Mouse (Mus musculus): Measurements from ENCODE around the gene Slc7a7. TPM values are rescaled to one million over a fixed set of nuclear protein-coding genes. Genes with fewer than 3 reads are reported as not detected.

Slc7a7 gene
- total and polyA plus RNA-seq, 2 experiments = 2.3 to 4.1 TPM

GRCm38 (mm10) chr14:54372923-54373322 is 44.7 kb downstream of the Slc7a7 start:
- H3K36me3 ChIP-seq (ENCODE audit: control insufficient read depth, insufficient read depth, low read length) = peaks cover 24% of the 10 kb centered on the region
- no peaks in the 10 kb centered on the region for H3K27me3 ChIP-seq (ENCODE audit: control insufficient read depth, insufficient read depth, low read length)
- no peak overlapping the region for H3K27ac ChIP-seq (replicated peaks; ENCODE audit: insufficient read depth, low read depth, low read length)
- no peak overlapping the region for H3K4me3 ChIP-seq (ENCODE audit: insufficient read depth, low read depth, low read length)
- no peak overlapping the region for H3K9ac ChIP-seq (ENCODE audit: low read depth, low read length)
- 75% methylated on average over 9 of the region's 9 CpGs for WGBS
- DNase-seq (ENCODE audit: extremely low read depth, low read depth, low spot score) = no peak
- no peak for TF ChIP-seq CTCF (IDR thresholded peaks at IDR 0.05; ENCODE audit: low read depth, low read length)
- TF ChIP-seq POLR2A (IDR thresholded peaks at IDR 0.05; ENCODE audit: extremely low read depth, insufficient read depth, low read length) = no peak
- H3K4me1 ChIP-seq (ENCODE audit: control insufficient read depth, insufficient read depth, low read length) = no peaks in the 10 kb centered on the region
- H3K79me2 ChIP-seq (ENCODE audit: control insufficient read depth, insufficient read depth, low read length) = 0 out of 2 replicates have a peak, but pooled peaks cover 2% of the 10 kb centered on the region

DNA sequence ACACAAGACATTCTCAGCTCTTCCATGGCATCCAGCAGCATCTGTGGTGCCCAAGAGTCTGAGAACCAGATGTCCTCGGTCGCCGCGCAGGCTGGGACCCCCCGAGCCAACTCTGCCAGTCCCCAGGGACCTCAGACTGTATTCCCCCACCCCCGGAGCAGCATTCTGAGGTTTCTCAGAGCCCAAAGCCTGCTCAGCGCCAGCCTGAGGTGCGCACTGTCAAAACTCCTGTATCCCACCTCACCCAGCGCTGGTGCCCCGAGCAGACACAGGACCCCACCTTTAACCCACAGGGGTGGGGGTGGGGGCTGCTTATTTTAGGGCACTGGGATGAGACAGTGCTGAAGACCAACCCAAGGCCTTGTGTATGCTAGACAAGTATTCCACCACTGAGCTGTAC is 46.1 kb downstream of the Slc7a7 start:
- Histone ChIP-seq H3K79me2 (ENCODE audit: control insufficient read depth, insufficient read depth, low read length) (0 out of 2 replicates have a peak, but pooled peaks cover 2% of the 10 kb centered on the region), H3K4me3 (ENCODE audit: insufficient read depth, low read depth, low read length) (no peak overlapping the region), H3K4me1 (ENCODE audit: control insufficient read depth, insufficient read depth, low read length) (no peaks in the 10 kb centered on the region), H3K27ac (replicated peaks; ENCODE audit: insufficient read depth, low read depth, low read length) (no peak overlapping the region), H3K27me3 (ENCODE audit: control insufficient read depth, insufficient read depth, low read length) (no peaks in the 10 kb centered on the region), H3K9ac (ENCODE audit: low read depth, low read length) (no peak overlapping the region), H3K36me3 (ENCODE audit: control insufficient read depth, insufficient read depth, low read length) (peaks cover 34% of the 10 kb centered on the region)
- no peak for TF ChIP-seq CTCF (IDR thresholded peaks at IDR 0.05; ENCODE audit: low read depth, low read length)
- TF ChIP-seq POLR2A (IDR thresholded peaks at IDR 0.05; ENCODE audit: extremely low read depth, insufficient read depth, low read length) = no peak
- DNase-seq (ENCODE audit: extremely low read depth, low read depth, low spot score) = no peak
- 99% methylated on average over 10 of the region's 10 CpGs for WGBS

- no peak overlapping the region for H3K27ac ChIP-seq (replicated peaks; ENCODE audit: insufficient read depth, low read depth, low read length)
- TF ChIP-seq POLR2A (IDR thresholded peaks at IDR 0.05; ENCODE audit: extremely low read depth, insufficient read depth, low read length) (no peak), CTCF (IDR thresholded peaks at IDR 0.05; ENCODE audit: low read depth, low read length) (no peak)
- no peaks in the 10 kb centered on the region for H3K4me1 ChIP-seq (ENCODE audit: control insufficient read depth, insufficient read depth, low read length)
- no peak for DNase-seq (ENCODE audit: extremely low read depth, low read depth, low spot score)
- no peak overlapping the region for H3K9ac ChIP-seq (ENCODE audit: low read depth, low read length)
- 0 out of 2 replicates have a peak, but pooled peaks cover 2% of the 10 kb centered on the region for H3K79me2 ChIP-seq (ENCODE audit: control insufficient read depth, insufficient read depth, low read length)
- WGBS = 94% methylated on average over 6 of the region's 6 CpGs
- H3K4me3 ChIP-seq (ENCODE audit: insufficient read depth, low read depth, low read length) = no peak overlapping the region
- H3K27me3 ChIP-seq (ENCODE audit: control insufficient read depth, insufficient read depth, low read length) = no peaks in the 10 kb centered on the region
- peaks cover 38% of the 10 kb centered on the region for H3K36me3 ChIP-seq (ENCODE audit: control insufficient read depth, insufficient read depth, low read length)
These were observed 47.0 kb downstream of the Slc7a7 start for GRCm38 (mm10) chr14:54370595-54370994.

DNA sequence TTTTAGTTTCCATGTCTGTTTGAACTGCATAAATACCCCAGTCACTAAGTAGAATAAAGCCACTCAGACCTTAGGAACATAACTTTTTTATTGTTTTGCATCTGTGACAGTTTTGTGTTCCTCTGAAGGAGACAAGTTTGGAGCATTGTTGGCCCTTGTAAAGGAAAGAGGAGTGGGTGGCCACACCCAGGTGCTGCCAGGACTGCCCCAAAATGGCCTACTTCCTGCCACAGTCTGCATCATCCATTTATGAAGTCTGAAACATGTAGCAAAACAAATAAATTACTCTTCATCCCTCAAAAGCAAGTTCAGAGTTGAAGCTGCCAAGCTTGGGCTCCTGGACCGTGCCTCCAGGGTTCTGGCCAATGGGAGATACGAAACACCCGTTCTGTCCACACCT is 48.2 kb downstream of the Slc7a7 start:
- Histone ChIP-seq H3K79me2 (ENCODE audit: control insufficient read depth, insufficient read depth, low read length) (0 out of 2 replicates have a peak, but pooled peaks cover under 1% of the 10 kb centered on the region), H3K4me3 (ENCODE audit: insufficient read depth, low read depth, low read length) (no peak overlapping the region), H3K27me3 (ENCODE audit: control insufficient read depth, insufficient read depth, low read length) (no peaks in the 10 kb centered on the region), H3K36me3 (ENCODE audit: control insufficient read depth, insufficient read depth, low read length) (peaks cover 38% of the 10 kb centered on the region), H3K9ac (ENCODE audit: low read depth, low read length) (no peak overlapping the region), H3K4me1 (ENCODE audit: control insufficient read depth, insufficient read depth, low read length) (no peaks in the 10 kb centered on the region), H3K27ac (replicated peaks; ENCODE audit: insufficient read depth, low read depth, low read length) (no peak overlapping the region)
- no peak for DNase-seq (ENCODE audit: extremely low read depth, low read depth, low spot score)
- TF ChIP-seq POLR2A (IDR thresholded peaks at IDR 0.05; ENCODE audit: extremely low read depth, insufficient read depth, low read length) (no peak), CTCF (IDR thresholded peaks at IDR 0.05; ENCODE audit: low read depth, low read length) (no peak)
- 95% methylated on average over 3 of the region's 3 CpGs for WGBS

- Histone ChIP-seq H3K4me3 (ENCODE audit: insufficient read depth, low read depth, low read length) (no peak overlapping the region), H3K4me1 (ENCODE audit: control insufficient read depth, insufficient read depth, low read length) (no peaks in the 10 kb centered on the region), H3K79me2 (ENCODE audit: control insufficient read depth, insufficient read depth, low read length) (no peaks in the 10 kb centered on the region; the same call in 1 of the 2 replicates), H3K9ac (ENCODE audit: low read depth, low read length) (no peak overlapping the region), H3K27ac (replicated peaks; ENCODE audit: insufficient read depth, low read depth, low read length) (no peak overlapping the region), H3K36me3 (ENCODE audit: control insufficient read depth, insufficient read depth, low read length) (peaks cover 42% of the 10 kb centered on the region), H3K27me3 (ENCODE audit: control insufficient read depth, insufficient read depth, low read length) (no peaks in the 10 kb centered on the region)
- DNase-seq (ENCODE audit: extremely low read depth, low read depth, low spot score) = no peak
- WGBS = 77% methylated on average over 18 of the region's 18 CpGs
- TF ChIP-seq POLR2A (IDR thresholded peaks at IDR 0.05; ENCODE audit: extremely low read depth, insufficient read depth, low read length) (no peak), CTCF (IDR thresholded peaks at IDR 0.05; ENCODE audit: low read depth, low read length) (no peak)
These were observed 50.0 kb downstream of the Slc7a7 start for GRCm38 (mm10) chr14:54367429-54368060.

DNA sequence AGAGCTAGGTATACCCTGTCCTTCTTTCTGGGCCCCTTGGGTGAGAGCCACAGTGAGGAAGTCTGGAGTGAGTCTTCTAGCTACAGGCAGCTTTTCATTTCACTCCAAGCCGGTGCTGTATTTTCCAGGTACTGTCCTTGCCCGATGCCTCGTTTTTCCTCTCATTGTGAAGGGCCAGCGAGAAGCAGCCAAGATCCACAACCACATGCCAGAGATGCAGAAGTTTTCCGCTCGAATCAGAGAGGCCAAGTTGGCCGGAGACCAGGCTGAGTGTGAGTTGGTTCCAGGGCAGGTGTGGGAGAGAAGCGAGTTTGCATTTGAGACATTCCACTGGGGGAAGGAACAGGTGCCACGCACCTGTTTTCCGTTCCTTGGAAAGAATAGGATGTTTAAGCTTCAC is 51.0 kb downstream of the Slc7a7 start:
- Histone ChIP-seq H3K27me3 (ENCODE audit: control insufficient read depth, insufficient read depth, low read length) (no peaks in the 10 kb centered on the region), H3K36me3 (ENCODE audit: control insufficient read depth, insufficient read depth, low read length) (peaks cover 42% of the 10 kb centered on the region), H3K27ac (replicated peaks; ENCODE audit: insufficient read depth, low read depth, low read length) (no peak overlapping the region), H3K79me2 (ENCODE audit: control insufficient read depth, insufficient read depth, low read length) (no peaks in the 10 kb centered on the region; the same call in 1 of the 2 replicates), H3K9ac (ENCODE audit: low read depth, low read length) (no peak overlapping the region), H3K4me3 (ENCODE audit: insufficient read depth, low read depth, low read length) (no peak overlapping the region), H3K4me1 (ENCODE audit: control insufficient read depth, insufficient read depth, low read length) (peaks cover 1% of the 10 kb centered on the region; the same call in 1 of the 2 replicates)
- DNase-seq (ENCODE audit: extremely low read depth, low read depth, low spot score) = no peak
- TF ChIP-seq POLR2A (IDR thresholded peaks at IDR 0.05; ENCODE audit: extremely low read depth, insufficient read depth, low read length) (no peak), CTCF (IDR thresholded peaks at IDR 0.05; ENCODE audit: low read depth, low read length) (no peak)
- WGBS = 74% methylated on average over 10 of the region's 10 CpGs

Data from liver, adult 2 months (tissue).